Mouse (Mus musculus) layer of hippocampus, postnatal 25 days (tissue): ENCODE measurements around the gene Ube2g1. TPM values are rescaled to one million over a fixed set of nuclear protein-coding genes. Genes with fewer than 3 reads are reported as not detected.
"Not testable (repeated sequence)": the region's sequence is repeated elsewhere in the genome, so short reads cannot be mapped to it uniquely, and the experiment has no call there.

ENCODE experiments used
- DNase-seq, 2 experiments: peaks; one replicate each; pipeline ENCODE4 v3.0.0; 2022; ENCODE audit warnings: mixed read lengths in 2 of 2, low spot score in 1 of 2; ENCODE audit errors: extremely low spot score in 1 of 2
- total RNA-seq, 2 experiments: library from RNA; stranded (reverse); gene quantifications; 2 replicates each; pipeline ENCODE4 v1.2.3; 2021

Ube2g1 gene
- total RNA-seq, 2 experiments from 2014 or later = 45.6 to 49.2 TPM

GRCm38 (mm10) chr11:72595010-72595737 lies 11.9 kb upstream of the Ube2g1 start:
- DNase-seq = no peak

GRCm38 (mm10) chr11:72597780-72598179 lies 9.3 kb upstream of the Ube2g1 start:
- no peak for DNase-seq

DNA sequence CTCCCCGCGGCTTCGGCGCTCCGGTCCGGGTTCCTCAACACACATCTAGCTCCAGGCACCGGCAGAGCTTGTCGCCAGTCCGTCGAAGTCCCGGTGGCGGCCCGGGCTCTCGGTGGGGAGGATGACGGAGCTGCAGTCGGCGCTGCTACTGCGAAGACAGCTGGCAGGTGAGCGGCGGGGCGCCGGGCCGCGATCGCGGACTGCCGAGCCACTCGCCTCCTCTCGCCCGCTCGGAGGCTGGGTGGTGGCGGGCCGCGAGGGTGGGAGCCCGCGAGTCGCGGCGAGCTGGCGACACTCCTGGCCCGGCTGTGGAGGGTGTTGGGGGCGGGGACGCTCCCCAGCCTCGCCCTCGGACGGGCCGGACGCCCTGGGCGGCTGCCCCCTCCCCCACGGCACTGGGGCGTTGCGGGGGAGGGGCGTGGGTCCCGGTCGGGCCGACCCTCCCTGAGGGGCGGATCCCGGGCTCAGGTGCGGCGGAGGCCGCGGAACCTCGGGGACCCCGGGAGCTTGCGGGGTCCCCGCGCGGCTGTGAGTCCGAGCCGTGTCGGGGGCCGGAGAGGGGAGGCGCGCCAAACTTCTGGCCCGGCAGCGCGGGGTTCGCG lies 487 bp downstream of the Ube2g1 start:
- peak in 1 of 2 experiments; percentile 51 for DNase-seq

DNA sequence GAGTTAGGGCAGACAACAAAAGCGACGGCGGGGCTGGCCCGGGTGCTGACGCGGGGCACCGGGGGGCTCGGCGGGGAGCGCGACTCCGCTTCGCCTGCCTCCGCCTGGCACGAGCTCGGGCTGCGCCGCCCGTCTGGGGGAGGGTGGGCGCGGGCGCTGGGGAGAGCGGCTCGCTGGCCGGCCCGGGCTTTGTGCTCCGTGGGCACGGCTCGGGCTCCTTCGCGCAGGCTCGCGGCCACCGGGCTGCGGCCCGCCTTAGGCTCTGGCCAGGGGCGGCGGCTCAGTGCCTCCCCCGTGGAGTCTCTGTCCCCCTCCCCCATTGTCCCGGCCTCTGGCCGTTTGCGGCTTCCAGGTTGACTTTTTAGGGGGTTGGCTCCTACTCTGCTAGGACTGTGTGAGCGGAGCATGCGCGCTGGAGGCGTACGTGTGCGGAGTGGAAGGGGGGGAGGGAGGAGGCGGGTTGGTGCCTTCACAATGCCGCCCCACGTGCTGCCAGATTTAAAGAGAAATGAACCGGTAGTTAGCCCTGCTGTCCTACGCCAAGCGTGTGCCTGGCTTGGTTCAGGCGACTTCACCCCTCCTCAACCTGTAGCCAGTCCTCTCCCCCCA lies 1.1 kb downstream of the Ube2g1 start:
- DNase-seq = peak; percentile 75

GRCm38 (mm10) chr11:72609242-72609641 lies 2.2 kb downstream of the Ube2g1 start:
- no peak for DNase-seq

- DNase-seq = not testable (repeated sequence)
These were observed 7.3 kb downstream of the Ube2g1 start for GRCm38 (mm10) chr11:72614336-72614735.

GRCm38 (mm10) chr11:72615931-72616330 lies 8.8 kb downstream of the Ube2g1 start:
- no peak for DNase-seq

- no peak for DNase-seq
These were observed 11.4 kb downstream of the Ube2g1 start for GRCm38 (mm10) chr11:72618476-72618875.

GRCm38 (mm10) chr11:72642730-72643129 lies 35.6 kb downstream of the Ube2g1 start:
- DNase-seq = no peak

GRCm38 (mm10) chr11:72645386-72645785 lies 38.3 kb downstream of the Ube2g1 start:
- DNase-seq = no peak

- DNase-seq = no peak
These were observed 43.3 kb downstream of the Ube2g1 start for GRCm38 (mm10) chr11:72650347-72650746.

- no peak for DNase-seq
These were observed 52.8 kb downstream of the Ube2g1 start for GRCm38 (mm10) chr11:72659918-72660317.

DNA sequence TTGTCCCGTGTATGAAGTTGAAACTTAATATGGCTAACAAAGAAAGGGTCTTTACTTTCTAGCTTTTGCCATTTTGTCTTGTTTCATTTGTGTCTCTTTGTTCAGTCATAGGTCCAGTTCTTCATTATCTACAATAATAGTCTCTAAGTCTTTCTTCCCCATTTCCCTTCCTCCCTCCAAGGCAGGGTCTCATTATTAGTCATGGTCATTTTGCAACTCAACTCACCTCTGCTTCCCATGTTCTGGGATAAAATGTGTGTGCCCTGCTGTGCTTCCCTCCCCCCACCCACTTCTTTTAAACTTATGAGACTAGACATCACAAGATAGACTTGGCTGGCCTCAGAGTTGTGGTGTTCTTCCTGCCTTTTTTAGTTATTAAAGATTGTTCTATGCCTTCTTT lies 53.3 kb downstream of the Ube2g1 start:
- DNase-seq = no peak

- DNase-seq = no peak
These were observed 57.6 kb downstream of the Ube2g1 start for GRCm38 (mm10) chr11:72664641-72665040.

- DNase-seq = no peak
These were observed 63.6 kb downstream of the Ube2g1 start for GRCm38 (mm10) chr11:72670634-72671033.

GRCm38 (mm10) chr11:72671294-72671988 lies 64.4 kb downstream of the Ube2g1 start:
- DNase-seq = no peak

- DNase-seq = no peak
These were observed 65.4 kb downstream of the Ube2g1 start for GRCm38 (mm10) chr11:72672438-72672837.

DNA sequence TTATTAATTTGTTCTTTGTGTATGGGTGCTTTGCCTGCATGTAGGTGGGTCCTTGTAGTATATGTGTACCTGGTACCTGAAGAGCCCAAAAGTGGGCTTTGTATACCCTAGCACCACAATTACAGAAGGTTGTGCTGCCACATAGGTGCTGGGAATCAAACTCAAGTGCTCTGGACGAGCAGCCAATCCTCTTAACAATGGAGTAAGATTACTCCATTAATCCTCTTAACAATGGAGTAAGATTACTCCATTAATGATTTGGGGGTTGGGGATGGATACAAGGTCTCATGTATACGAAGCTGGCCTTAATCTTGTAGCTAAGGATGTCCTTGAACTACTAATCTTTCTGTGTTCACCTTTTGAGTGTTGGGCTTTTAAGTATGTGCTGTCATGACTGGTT lies 68.2 kb downstream of the Ube2g1 start:
- DNase-seq = no peak

GRCm38 (mm10) chr11:72680726-72681125 lies 73.6 kb downstream of the Ube2g1 start:
- no peak for DNase-seq

- DNase-seq = no peak
These were observed 76.3 kb downstream of the Ube2g1 start for GRCm38 (mm10) chr11:72683402-72683801.

- no peak for DNase-seq
These were observed 79.6 kb downstream of the Ube2g1 start for GRCm38 (mm10) chr11:72686697-72687096.
